In the genomic region with DNA sequence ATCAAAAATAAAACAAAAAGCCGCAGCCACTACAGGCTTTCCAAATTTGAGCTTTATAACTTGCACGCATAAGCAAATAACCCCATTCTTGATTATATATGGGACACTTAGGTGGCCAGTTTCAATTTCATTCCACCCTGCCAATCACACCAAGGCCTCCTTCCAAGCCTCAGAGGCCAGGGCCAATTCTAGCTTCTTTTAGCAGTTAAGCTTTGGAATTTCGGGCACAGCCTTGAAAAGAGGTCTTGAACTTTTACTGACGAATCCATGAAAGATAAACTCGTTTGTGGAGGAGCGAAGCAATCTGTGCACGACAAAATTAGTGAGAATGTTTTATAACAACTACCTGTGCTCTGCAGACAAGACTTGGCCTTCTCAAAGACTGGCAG, we compare ENCODE assay signal across 8 mouse cellular contexts. TPM values are rescaled to one million over a fixed set of nuclear protein-coding genes. Genes with fewer than 3 reads are reported as not detected.
DNase-seq lines count a peak whose midpoint lies in the region; ATAC-seq and TF ChIP-seq lines count a peak whose summit lies in the region.

No protein-coding gene starts in this region.

- H3K4me2 ChIP-seq in hindbrain, embryonic 13.5 days = peak overlapping the region; percentile 69
- peak overlapping the region; percentile 86 for H3K4me2 ChIP-seq in midbrain, embryonic 13.5 days (replicated peaks)

- peak overlapping the region; percentile 78 for H3K27ac ChIP-seq in bone marrow macrophage, adult 2 months (ENCODE audit: insufficient read depth, low read depth, low read length)
- H3K27ac ChIP-seq in hindbrain, embryonic 13.5 days = peak overlapping the region; percentile 96
- peak overlapping the region; percentile 98 for H3K27ac ChIP-seq in midbrain, embryonic 13.5 days

- no peak for TF ChIP-seq POLR2A in bone marrow macrophage, adult 2 months (IDR thresholded peaks at IDR 0.05; ENCODE audit: borderline replicate concordance, low read depth, low read length)

- no peaks in the 10 kb centered on the region for H3K9me3 ChIP-seq in hindbrain, embryonic 13.5 days
- H3K9me3 ChIP-seq in midbrain, embryonic 13.5 days = no peaks in the 10 kb centered on the region

- H3K9ac ChIP-seq in hindbrain, embryonic 13.5 days = peak overlapping the region; percentile 72
- H3K9ac ChIP-seq in midbrain, embryonic 13.5 days (replicated peaks) = peak overlapping the region; percentile 90

- DNase-seq in kidney, adult 18-20 months = peak; percentile 36
- DNase-seq in kidney, postnatal 14 days = no peak
- DNase-seq in left cerebral cortex, postnatal 14 days (ENCODE audit: low spot score in 2 of 2) = no peak
- no peak for DNase-seq in cerebellum, adult 11 months

- intact Hi-C loops in left cerebral cortex, postnatal 14 days (cut with DNase I) = no loop called here

- peak overlapping the region; percentile 82 for H3K4me3 ChIP-seq in bone marrow macrophage, adult 2 months (ENCODE audit: insufficient read depth, low read length)
- peak overlapping the region; percentile 57 for H3K4me3 ChIP-seq in hindbrain, embryonic 13.5 days
- peak overlapping the region; percentile 68 for H3K4me3 ChIP-seq in midbrain, embryonic 13.5 days (replicated peaks)

- WGBS in hindbrain, embryonic 13.5 days = 52% methylated on average over 7 of the region's 7 CpGs
- WGBS in midbrain, embryonic 13.5 days = 54% methylated on average over 7 of the region's 7 CpGs

- no peak for ATAC-seq in hindbrain, embryonic 13.5 days (ENCODE audit: low FRiP score)
- no peak for ATAC-seq in midbrain, embryonic 13.5 days
- ATAC-seq in granulocyte monocyte progenitor cell, adult 5-6 weeks (replicated peaks; ENCODE audit: poor library complexity, severe bottlenecking) = no peak

- peaks cover 33% of the 10 kb centered on the region for H3K4me1 ChIP-seq in bone marrow macrophage, adult 2 months (ENCODE audit: control insufficient read depth, insufficient read depth, low read length)
- H3K4me1 ChIP-seq in hindbrain, embryonic 13.5 days (replicated peaks) = peaks cover 30% of the 10 kb centered on the region
- peaks cover 28% of the 10 kb centered on the region for H3K4me1 ChIP-seq in midbrain, embryonic 13.5 days (replicated peaks)

- peaks cover 28% of the 10 kb centered on the region for H3K36me3 ChIP-seq in hindbrain, embryonic 13.5 days
- peaks cover 27% of the 10 kb centered on the region for H3K36me3 ChIP-seq in midbrain, embryonic 13.5 days

- H3K27me3 ChIP-seq in hindbrain, embryonic 13.5 days = 0 out of 2 replicates have a peak, but pooled peaks cover 2% of the 10 kb centered on the region
- H3K27me3 ChIP-seq in midbrain, embryonic 13.5 days = peaks cover 5% of the 10 kb centered on the region; the same call in 1 of the 2 replicates

- no peak for TF ChIP-seq CTCF in bone marrow macrophage, adult 2 months (IDR thresholded peaks at IDR 0.05; ENCODE audit: low read depth, low read length)

RNA-seq across cellular contexts. Expression of gene Sfxn3, which starts 10.4 kb away (rescaled TPM):
- 45.1 and 45.7 TPM in 2 replicates for polyA plus RNA-seq in bone marrow macrophage, adult 2 months (2012; ENCODE audit: insufficient read depth, insufficient read length, missing spikeins)
- 63.1 and 65.4 TPM in 2 replicates for polyA plus RNA-seq in hindbrain, embryonic 13.5 days (2015; fragmentation: Nextera tagmentation; extraction: Ambion mirVana)
- polyA plus RNA-seq in midbrain, embryonic 13.5 days (2015; fragmentation: Nextera tagmentation; extraction: Ambion mirVana) = 58.1 and 61.2 TPM in 2 replicates
- total RNA-seq in left cerebral cortex, postnatal 14 days (2021) = 100 to 1,000 TPM; 111 to 115 TPM
- 10.5 and 21.1 TPM in 2 replicates for total RNA-seq in granulocyte monocyte progenitor cell, adult 5-6 weeks (2014; fragmentation: Nextera tagmentation)
- total RNA-seq in granulocyte monocyte progenitor cell, adult 5-6 weeks (2017) = 3.7 and 5.3 TPM in 2 replicates

RNA-seq across cellular contexts. Expression of gene Pdzd7, which starts 12.2 kb away (rescaled TPM):
- polyA plus RNA-seq in bone marrow macrophage, adult 2 months (2012; ENCODE audit: insufficient read depth, insufficient read length, missing spikeins) = not detected in 2 replicates
- polyA plus RNA-seq in hindbrain, embryonic 13.5 days (2015; fragmentation: Nextera tagmentation; extraction: Ambion mirVana) = 1.4 and 1.5 TPM in 2 replicates
- polyA plus RNA-seq in midbrain, embryonic 13.5 days (2015; fragmentation: Nextera tagmentation; extraction: Ambion mirVana) = 1.3 and 1.8 TPM in 2 replicates
- 1 to 10 TPM; 3.3 to 3.4 TPM for total RNA-seq in left cerebral cortex, postnatal 14 days (2021)
- total RNA-seq in granulocyte monocyte progenitor cell, adult 5-6 weeks (2014; fragmentation: Nextera tagmentation) = 0.24 TPM in 1 of 2 replicates, not detected in the other
- not detected in 2 replicates for total RNA-seq in granulocyte monocyte progenitor cell, adult 5-6 weeks (2017)

RNA-seq across cellular contexts. Expression of gene Kazald1, which starts 17.3 kb away (rescaled TPM):
- polyA plus RNA-seq in bone marrow macrophage, adult 2 months (2012; ENCODE audit: insufficient read depth, insufficient read length, missing spikeins) = 0.50 and 0.55 TPM in 2 replicates
- polyA plus RNA-seq in hindbrain, embryonic 13.5 days (2015; fragmentation: Nextera tagmentation; extraction: Ambion mirVana) = 4.7 and 6.3 TPM in 2 replicates
- 0.94 and 1.1 TPM in 2 replicates for polyA plus RNA-seq in midbrain, embryonic 13.5 days (2015; fragmentation: Nextera tagmentation; extraction: Ambion mirVana)
- total RNA-seq in left cerebral cortex, postnatal 14 days (2021) = 1 to 10 TPM; 1.3 to 1.6 TPM
- total RNA-seq in granulocyte monocyte progenitor cell, adult 5-6 weeks (2014; fragmentation: Nextera tagmentation) = not detected in 2 replicates
- total RNA-seq in granulocyte monocyte progenitor cell, adult 5-6 weeks (2017) = 0.69 TPM in 1 of 2 replicates, not detected in the other

RNA-seq across cellular contexts. Expression of gene Lzts2, which starts 43.5 kb away (rescaled TPM):
- polyA plus RNA-seq in bone marrow macrophage, adult 2 months (2012; ENCODE audit: insufficient read depth, insufficient read length, missing spikeins) = 3.0 and 3.6 TPM in 2 replicates
- 23.4 and 24.1 TPM in 2 replicates for polyA plus RNA-seq in hindbrain, embryonic 13.5 days (2015; fragmentation: Nextera tagmentation; extraction: Ambion mirVana)
- 24.6 and 30.9 TPM in 2 replicates for polyA plus RNA-seq in midbrain, embryonic 13.5 days (2015; fragmentation: Nextera tagmentation; extraction: Ambion mirVana)
- total RNA-seq in left cerebral cortex, postnatal 14 days (2021) = 10 to 100 TPM; 28.9 to 31.6 TPM
- total RNA-seq in granulocyte monocyte progenitor cell, adult 5-6 weeks (2014; fragmentation: Nextera tagmentation) = 4.9 and 7.9 TPM in 2 replicates
- total RNA-seq in granulocyte monocyte progenitor cell, adult 5-6 weeks (2017) = 6.9 and 9.9 TPM in 2 replicates

RNA-seq across cellular contexts. Expression of gene Mrpl43, which starts 51.5 kb away (rescaled TPM):
- polyA plus RNA-seq in bone marrow macrophage, adult 2 months (2012; ENCODE audit: insufficient read depth, insufficient read length, missing spikeins) = 38.5 and 42.1 TPM in 2 replicates
- 91.6 and 93.6 TPM in 2 replicates for polyA plus RNA-seq in hindbrain, embryonic 13.5 days (2015; fragmentation: Nextera tagmentation; extraction: Ambion mirVana)
- polyA plus RNA-seq in midbrain, embryonic 13.5 days (2015; fragmentation: Nextera tagmentation; extraction: Ambion mirVana) = 91.3 and 91.5 TPM in 2 replicates
- 10 to 100 TPM; 41.2 to 44.6 TPM for total RNA-seq in left cerebral cortex, postnatal 14 days (2021)
- 41.8 and 53.7 TPM in 2 replicates for total RNA-seq in granulocyte monocyte progenitor cell, adult 5-6 weeks (2014; fragmentation: Nextera tagmentation)
- 35.5 and 37.9 TPM in 2 replicates for total RNA-seq in granulocyte monocyte progenitor cell, adult 5-6 weeks (2017)
